Mouse (Mus musculus): ENCODE data around the gene Lgr6. TPM values are rescaled to one million over a fixed set of nuclear protein-coding genes. Genes with fewer than 3 reads are reported as not detected.

The Lgr6 gene
- polyA plus RNA-seq, 1 experiment: 0.16 TPM

- TF ChIP-seq GATA1 (IDR thresholded peaks at IDR 0.05; ENCODE audit: low read length): no peak
Measured at GRCm38 (mm10) chr1:135132473-135132872, 27.4 kb upstream of the Lgr6 start, which contains the start of gene Ptpn7. Gene Ptpn7 (plus strand): TSS chr1:135132700.

- no peak for TF ChIP-seq GATA1 (IDR thresholded peaks at IDR 0.05; ENCODE audit: low read length)
Measured at GRCm38 (mm10) chr1:135131560-135131959, 26.5 kb upstream of the Lgr6 start.

- TF ChIP-seq GATA1 (IDR thresholded peaks at IDR 0.05; ENCODE audit: low read length): peak; percentile 48
Measured at GRCm38 (mm10) chr1:135131034-135131433, 26.0 kb upstream of the Lgr6 start.

GRCm38 (mm10) chr1:135130376-135131018 is 25.4 kb upstream of the Lgr6 start:
- no peak for TF ChIP-seq GATA1 (IDR thresholded peaks at IDR 0.05; ENCODE audit: low read length)

GRCm38 (mm10) chr1:135129543-135130183 is 24.6 kb upstream of the Lgr6 start:
- TF ChIP-seq GATA1 (IDR thresholded peaks at IDR 0.05; ENCODE audit: low read length): no peak

GRCm38 (mm10) chr1:135128986-135129385 is 23.9 kb upstream of the Lgr6 start:
- no peak for TF ChIP-seq GATA1 (IDR thresholded peaks at IDR 0.05; ENCODE audit: low read length)

- TF ChIP-seq GATA1 (IDR thresholded peaks at IDR 0.05; ENCODE audit: low read length): no peak
Measured at GRCm38 (mm10) chr1:135128011-135128441, 22.9 kb upstream of the Lgr6 start.

- no peak for TF ChIP-seq GATA1 (IDR thresholded peaks at IDR 0.05; ENCODE audit: low read length)
Measured at GRCm38 (mm10) chr1:135126443-135127027, 21.5 kb upstream of the Lgr6 start.

GRCm38 (mm10) chr1:135125990-135126389 is 20.9 kb upstream of the Lgr6 start:
- TF ChIP-seq GATA1 (IDR thresholded peaks at IDR 0.05; ENCODE audit: low read length): no peak

GRCm38 (mm10) chr1:135124573-135125363 is 19.7 kb upstream of the Lgr6 start:
- no peak for TF ChIP-seq GATA1 (IDR thresholded peaks at IDR 0.05; ENCODE audit: low read length)

- no peak for TF ChIP-seq GATA1 (IDR thresholded peaks at IDR 0.05; ENCODE audit: low read length)
Measured at GRCm38 (mm10) chr1:135112661-135113060, 7.6 kb upstream of the Lgr6 start.

GRCm38 (mm10) chr1:135110075-135110474 is 5.0 kb upstream of the Lgr6 start:
- TF ChIP-seq GATA1 (IDR thresholded peaks at IDR 0.05; ENCODE audit: low read length): no peak

- TF ChIP-seq GATA1 (IDR thresholded peaks at IDR 0.05; ENCODE audit: low read length): no peak
Measured at GRCm38 (mm10) chr1:135108611-135109010, 3.5 kb upstream of the Lgr6 start.

GRCm38 (mm10) chr1:135105951-135106350 is 875 bp upstream of the Lgr6 start:
- TF ChIP-seq GATA1 (IDR thresholded peaks at IDR 0.05; ENCODE audit: low read length): no peak

- no peak for TF ChIP-seq GATA1 (IDR thresholded peaks at IDR 0.05; ENCODE audit: low read length)
Measured at GRCm38 (mm10) chr1:135100400-135100799, 4.7 kb downstream of the Lgr6 start.

GRCm38 (mm10) chr1:135098441-135098840 is 6.6 kb downstream of the Lgr6 start:
- no peak for TF ChIP-seq GATA1 (IDR thresholded peaks at IDR 0.05; ENCODE audit: low read length)

Data from G1E-ER4 (cell line).